Mouse (Mus musculus): ENCODE data around the gene Gpx7.

Gpx7 gene

DNA sequence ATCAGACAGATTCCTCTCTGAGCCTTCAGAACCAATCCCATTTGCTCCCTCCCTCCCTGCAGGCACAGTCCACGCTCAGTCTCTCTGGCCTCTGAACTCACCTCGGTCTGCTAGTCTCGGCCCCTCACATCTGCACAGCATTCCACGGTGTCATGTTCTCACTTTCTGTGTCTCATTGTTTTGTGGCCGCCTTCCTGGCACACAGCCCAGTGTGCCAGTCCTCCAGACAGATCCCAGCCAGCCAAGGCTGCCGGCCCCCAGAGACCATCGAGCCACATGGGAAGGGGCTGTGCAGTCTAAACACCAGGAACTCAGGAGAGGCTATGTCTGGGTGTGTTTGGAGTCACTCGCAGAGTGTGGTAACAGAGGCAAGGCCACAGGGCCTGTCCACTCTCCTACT lies 55.9 kb downstream of the Gpx7 start:
- DNase-seq (ENCODE audit: extremely low spot score, low read depth, low spot score), result no peak

Data from hindlimb bud, embryonic 11.5 days (tissue).